Mouse (Mus musculus): ENCODE measurements around the gene Psmd12. TPM values are rescaled to one million over a fixed set of nuclear protein-coding genes. Genes with fewer than 3 reads are reported as not detected.

Gene Psmd12
- polyA plus RNA-seq, 1 experiment from 2014 or later: 158 TPM

DNA sequence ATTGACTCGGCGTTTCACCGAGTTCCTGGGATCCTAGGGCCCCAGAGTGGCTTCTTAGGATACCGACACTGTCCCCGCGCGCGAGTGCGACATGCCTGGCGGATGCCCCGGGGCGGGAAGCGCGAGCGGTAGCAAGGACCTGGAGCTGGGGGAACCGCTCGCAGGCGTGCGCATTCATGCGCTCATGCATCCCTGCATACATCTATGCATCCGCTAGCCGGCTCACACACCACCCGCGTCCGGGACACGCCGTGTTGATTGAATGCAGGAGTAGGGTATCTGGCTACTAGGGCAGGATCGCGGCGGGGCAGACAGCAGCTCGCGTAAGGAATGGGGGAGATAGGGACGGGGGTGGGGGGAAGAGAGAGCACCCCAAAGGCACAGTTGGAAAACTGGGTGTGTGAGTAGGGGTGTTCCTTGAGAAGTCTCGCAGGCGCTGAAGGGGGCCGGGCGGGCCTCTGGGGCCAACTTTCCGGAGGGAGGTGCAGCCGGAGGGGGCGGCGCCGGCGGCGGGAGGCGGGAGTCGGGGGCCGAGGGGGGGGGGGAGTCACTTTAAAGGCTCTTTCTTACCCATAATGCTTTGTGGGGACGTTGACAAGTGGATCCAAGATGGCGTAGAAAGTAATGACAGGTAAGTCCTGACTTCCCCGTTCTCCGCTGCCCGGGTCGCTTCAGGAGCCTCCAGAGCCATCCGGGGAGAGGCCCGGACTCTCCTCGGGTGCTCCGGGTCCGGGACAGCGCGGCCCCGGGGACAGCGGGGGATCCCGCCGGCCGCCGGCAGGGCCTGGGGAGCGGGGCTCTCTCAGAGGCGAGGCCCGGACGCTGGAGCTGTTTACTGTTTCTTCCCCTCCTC is 68.3 kb downstream of the Psmd12 start, which contains the start of gene Helz:
TSS of gene Helz (plus strand) at position 580 of the 853 bp plus-strand sequence.
- Histone ChIP-seq H3K27me3 (ENCODE audit: control insufficient read depth, insufficient read depth, low read length) (no peaks in the 10 kb centered on the region), H3K36me3 (ENCODE audit: control insufficient read depth, insufficient read depth, low read length) (peaks cover 12% of the 10 kb centered on the region; the same call in 1 of the 2 replicates), H3K9ac (replicated peaks; ENCODE audit: low read depth, low read length) (peak within 1 kb of the TSS; percentile 56), H3K4me3 (ENCODE audit: low read depth, low read length) (peak within 1 kb of the TSS; percentile 70), H3K27ac (ENCODE audit: low read length) (peak within 1 kb of the TSS; percentile 52), H3K9me3 (ENCODE audit: control insufficient read depth, low read depth, low read length) (no peaks in the 10 kb centered on the region), H3K4me1 (ENCODE audit: control insufficient read depth, insufficient read depth, low read length) (no peaks in the 10 kb centered on the region), H3K4me2 (replicated peaks; ENCODE audit: low read depth, low read length) (peak within 1 kb of the TSS; percentile 100)
- WGBS: under 1% methylated on average over 53 of the region's 70 CpGs
- peak; percentile 80 for ATAC-seq (ENCODE audit: insufficient number of reproducible peaks, insufficient read depth, low FRiP score, low read depth)

DNA sequence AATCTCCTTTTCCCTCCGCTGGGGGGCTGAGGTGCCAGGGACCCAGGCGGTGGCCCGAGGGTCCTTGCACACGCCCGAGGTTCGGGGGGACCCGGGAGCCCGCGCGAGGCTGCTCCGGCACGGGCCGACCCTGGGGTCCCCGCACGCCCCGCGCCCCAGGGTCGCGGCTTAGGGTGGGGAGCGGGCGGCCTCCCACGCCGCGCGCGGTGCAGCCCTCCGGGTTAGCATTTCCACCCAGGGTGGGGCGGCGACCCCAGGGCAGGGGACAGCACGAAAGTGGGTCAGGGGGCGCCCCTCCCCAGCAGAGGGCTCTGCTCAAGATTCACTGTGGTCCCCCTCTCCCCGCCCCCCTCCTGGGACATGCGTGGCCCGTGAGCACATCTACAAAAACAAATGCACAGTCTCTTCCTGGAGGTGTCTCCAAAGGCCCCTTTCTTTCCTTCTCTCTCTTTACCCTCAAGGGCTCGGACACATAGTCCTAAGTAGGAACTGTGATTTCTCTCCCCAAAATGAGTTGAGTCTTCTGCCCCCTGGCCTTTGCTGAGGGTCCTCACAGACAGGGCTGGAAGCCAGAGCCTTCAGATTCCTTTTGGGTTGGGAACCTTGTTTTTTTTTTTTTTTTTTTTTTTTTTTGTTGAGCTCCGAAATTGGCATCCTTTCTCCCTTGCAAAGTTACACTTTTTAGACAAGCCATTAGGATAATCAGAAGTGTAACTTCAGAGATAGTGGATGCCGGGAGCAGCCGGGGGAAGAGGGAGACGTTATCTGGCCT is 69.1 kb downstream of the Psmd12 start:
- Histone ChIP-seq H3K4me1 (ENCODE audit: control insufficient read depth, insufficient read depth, low read length) (no peaks in the 10 kb centered on the region), H3K4me2 (replicated peaks; ENCODE audit: low read depth, low read length) (peak overlapping the region; percentile 100), H3K27me3 (ENCODE audit: control insufficient read depth, insufficient read depth, low read length) (no peaks in the 10 kb centered on the region), H3K9ac (replicated peaks; ENCODE audit: low read depth, low read length) (peak overlapping the region; percentile 56), H3K4me3 (ENCODE audit: low read depth, low read length) (peak overlapping the region; percentile 70), H3K27ac (ENCODE audit: low read length) (peak overlapping the region; percentile 52; the same call in 1 of the 2 replicates), H3K9me3 (ENCODE audit: control insufficient read depth, low read depth, low read length) (no peaks in the 10 kb centered on the region), H3K36me3 (ENCODE audit: control insufficient read depth, insufficient read depth, low read length) (peaks cover 16% of the 10 kb centered on the region; the same call in 1 of the 2 replicates)
- no peak for ATAC-seq (ENCODE audit: insufficient number of reproducible peaks, insufficient read depth, low FRiP score, low read depth)
- 5% methylated on average over 37 of the region's 39 CpGs for WGBS

Other genes starting within 250 kb of the Psmd12 start
- gene Pitpnc1, start 8.8 kb upstream of the Psmd12 start, polyA plus RNA-seq (2014; fragmentation: Nextera tagmentation; extraction: Ambion mirVana): 15.5 and 15.7 TPM in 2 replicates
- 25.1 and 26.7 TPM in 2 replicates for gene Helz, start 68.4 kb downstream of the Psmd12 start, polyA plus RNA-seq (2014; fragmentation: Nextera tagmentation; extraction: Ambion mirVana)
- not detected in 2 replicates for gene Cacng1, start 237.0 kb downstream of the Psmd12 start, polyA plus RNA-seq (2014; fragmentation: Nextera tagmentation; extraction: Ambion mirVana)

Measured in stomach, embryonic 14.5 days (tissue).